Mouse (Mus musculus) kidney, adult 2 months (tissue): Measurements from ENCODE around the gene Vav3.

ENCODE experiments used
- CTCF ChIP-seq: fragments of 200-500 bp; conservative IDR thresholded peaks from 2 replicates; pipeline ENCODE4 v1.5.1; 2011; ENCODE audit warnings: low read depth, mild to moderate bottlenecking, control low read depth, low read length, moderate library complexity, mixed read lengths; ENCODE audit not compliant: insufficient read depth, insufficient read length
- POLR2A ChIP-seq: fragments of 200-500 bp; IDR thresholded peaks from one replicate; pipeline ENCODE4 v1.6.1; 2011; ENCODE audit warnings: low read depth, low read length, control low read depth

DNA sequence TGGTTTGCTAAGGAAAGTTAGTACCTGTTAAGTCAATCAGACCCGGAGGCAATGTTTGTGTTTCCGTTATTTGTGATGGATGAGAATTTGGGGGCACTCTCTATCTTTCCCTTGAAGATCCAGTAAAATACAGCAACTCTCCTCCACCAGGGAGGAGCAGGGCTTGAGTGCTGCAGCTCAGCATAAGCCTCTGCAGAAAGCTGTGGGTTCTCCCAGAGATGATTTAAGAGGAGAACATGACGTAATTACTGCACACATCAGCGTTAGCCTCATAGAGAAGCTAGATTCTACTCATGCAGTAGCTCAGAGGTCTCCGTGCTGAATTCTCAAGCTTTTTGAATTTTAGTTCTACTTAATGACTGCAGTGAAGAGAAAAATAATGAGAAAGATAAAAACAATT lies 14.7 kb downstream of the Vav3 start:
- TF ChIP-seq CTCF (no peak), POLR2A (no peak)
